Mouse (Mus musculus) ES-CJ7 (cell line): Measurements from ENCODE around the gene Nupr1.

Source experiments
- DNase-seq: peaks from one replicate; pipeline ENCODE4 v3.0.0; 2011; ENCODE audit warnings: low read depth, low spot score

Nupr1 gene

DNA sequence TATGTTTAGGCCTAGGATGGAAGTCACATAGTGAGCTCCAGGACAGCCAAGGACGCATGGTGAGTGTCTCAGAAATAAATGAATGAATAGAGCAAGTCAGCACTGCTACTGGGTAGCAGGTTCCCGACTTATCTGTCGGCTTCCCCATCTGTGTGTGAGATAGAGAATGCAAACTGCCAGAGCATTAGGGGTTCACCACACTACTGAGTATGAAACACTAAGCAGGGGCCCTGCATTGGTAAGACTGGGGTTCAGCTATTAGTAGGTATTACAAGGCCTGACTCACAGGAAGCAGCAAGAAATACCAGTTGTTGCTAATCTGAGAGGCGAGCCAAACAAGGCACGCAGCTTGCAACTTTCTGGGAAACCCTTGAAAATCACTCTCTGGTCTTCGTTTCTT is 31.7 kb downstream of the Nupr1 start:
- DNase-seq, result no peak

DNA sequence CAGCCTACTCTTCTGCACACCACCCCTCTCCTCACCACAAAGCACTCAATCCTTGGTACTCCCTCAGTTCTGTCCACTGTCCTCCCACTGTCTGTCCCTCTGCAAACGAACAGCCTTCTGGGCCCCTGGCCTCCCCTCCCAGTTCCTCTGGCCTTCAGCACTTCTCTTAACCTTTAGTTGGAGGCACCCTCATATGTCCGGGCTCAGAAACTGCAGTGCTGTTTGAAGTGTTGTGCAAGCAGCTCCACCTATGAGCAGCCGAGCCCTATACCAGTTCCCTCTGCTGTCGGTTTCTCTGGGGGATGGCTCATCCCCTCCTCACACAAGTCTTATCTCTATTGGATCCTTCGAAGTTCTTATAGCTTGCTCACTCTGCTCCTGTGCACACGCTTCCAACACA is 34.2 kb downstream of the Nupr1 start:
- no peak for DNase-seq

- no peak for DNase-seq
Measured at GRCm38 (mm10) chr7:126595890-126596289, 34.8 kb downstream of the Nupr1 start.

DNA sequence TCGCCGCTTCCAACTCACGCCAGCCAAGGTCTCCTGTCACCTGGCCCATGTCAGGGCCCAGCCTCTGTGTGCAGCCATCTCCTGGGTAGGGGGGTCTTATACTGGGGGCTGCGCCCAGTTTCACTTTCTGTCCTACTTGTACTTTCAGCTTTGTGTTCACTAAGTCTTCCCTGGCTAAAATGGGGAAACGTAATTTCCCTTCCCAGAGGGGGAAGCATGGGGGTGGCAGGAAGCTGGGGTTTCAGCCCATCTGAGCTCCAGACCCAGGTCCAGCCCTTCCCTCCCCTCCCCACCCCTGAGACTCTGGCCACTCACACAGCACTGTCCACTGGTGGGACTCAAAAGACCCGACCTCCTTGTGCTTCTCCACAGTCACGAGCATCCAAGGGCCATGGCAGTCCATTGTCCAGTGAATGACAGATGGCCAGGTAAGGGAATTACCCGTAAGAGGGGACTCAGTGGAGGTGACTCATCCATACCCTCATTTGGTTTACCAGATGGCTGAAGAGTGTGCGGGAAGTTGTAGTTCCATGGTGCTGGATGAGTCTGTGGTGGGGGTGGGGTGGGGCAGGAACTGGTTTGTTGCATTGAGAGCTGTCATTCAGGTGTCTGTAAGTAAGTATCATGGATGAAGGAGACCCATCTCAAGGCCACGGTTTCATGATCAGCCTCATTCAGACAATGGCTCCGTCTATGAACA is 35.6 kb downstream of the Nupr1 start, which contains the start of gene Il27:
TSS of gene Il27 (minus strand) at position 80 of the 700 bp plus-strand sequence.
- no peak for DNase-seq

DNA sequence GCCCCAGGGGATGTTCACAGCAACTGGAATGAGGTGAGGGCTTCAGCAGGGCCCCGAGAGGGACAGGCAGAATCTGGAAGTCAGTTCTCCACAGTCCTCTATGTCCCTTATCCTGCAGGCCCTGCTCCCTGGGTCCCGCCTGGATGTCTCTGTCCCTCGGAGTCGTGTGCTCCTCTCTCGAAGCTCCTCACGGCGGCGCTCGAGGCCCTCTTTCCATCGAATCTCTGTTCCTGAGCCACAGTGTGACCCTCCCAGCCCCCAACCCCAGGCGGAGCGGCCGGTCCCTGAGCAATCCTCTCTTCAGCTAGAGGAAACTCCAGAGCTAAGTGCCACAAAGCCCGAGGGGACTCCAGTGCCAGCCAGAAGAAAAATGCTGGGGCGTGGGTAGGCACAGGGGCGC is 42.9 kb downstream of the Nupr1 start:
- peak; percentile 85 for DNase-seq

DNA sequence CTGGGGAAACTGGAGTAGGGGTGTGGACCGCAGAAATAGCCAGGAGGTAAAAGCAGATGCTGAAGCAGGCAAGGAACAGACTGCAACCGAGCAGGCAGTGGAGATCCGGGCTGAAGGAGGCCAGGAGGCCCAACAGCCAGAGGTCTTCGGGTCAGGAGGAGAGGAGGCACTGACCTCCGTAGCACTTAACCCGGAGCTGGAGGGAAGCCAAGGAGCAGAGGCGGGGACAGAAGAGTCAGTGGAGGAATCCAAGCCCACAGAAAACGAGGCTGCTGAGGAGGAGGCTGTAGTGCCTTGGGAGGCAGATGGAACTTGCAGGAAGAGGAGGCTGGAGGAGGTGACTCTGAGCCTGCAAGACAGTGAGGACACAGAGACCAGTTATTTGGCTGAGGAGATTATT is 43.8 kb downstream of the Nupr1 start:
- no peak for DNase-seq

DNA sequence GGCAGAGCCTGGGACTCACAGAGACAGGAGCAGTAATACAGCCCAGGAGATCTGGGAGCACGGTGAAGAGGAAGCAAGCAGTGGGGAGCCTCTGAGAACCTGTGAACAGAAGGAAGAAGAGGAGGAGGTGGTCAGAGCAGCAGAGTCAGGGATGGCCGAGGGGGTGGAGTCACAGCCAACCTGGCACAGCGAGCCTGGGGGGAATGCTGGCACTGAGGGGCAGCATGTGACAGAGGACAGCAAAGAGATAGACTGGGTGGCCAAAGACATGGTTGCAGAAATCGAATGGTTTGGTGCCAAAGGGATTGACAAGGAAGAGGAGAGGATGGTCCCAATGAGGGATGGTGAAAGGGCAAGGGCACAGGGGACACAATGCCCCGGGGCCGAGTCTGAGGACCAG is 44.9 kb downstream of the Nupr1 start, which contains the start of gene Cln3:
TSS of gene Cln3 (minus strand) at position 101 of the 400 bp plus-strand sequence.
- DNase-seq, result no peak

DNA sequence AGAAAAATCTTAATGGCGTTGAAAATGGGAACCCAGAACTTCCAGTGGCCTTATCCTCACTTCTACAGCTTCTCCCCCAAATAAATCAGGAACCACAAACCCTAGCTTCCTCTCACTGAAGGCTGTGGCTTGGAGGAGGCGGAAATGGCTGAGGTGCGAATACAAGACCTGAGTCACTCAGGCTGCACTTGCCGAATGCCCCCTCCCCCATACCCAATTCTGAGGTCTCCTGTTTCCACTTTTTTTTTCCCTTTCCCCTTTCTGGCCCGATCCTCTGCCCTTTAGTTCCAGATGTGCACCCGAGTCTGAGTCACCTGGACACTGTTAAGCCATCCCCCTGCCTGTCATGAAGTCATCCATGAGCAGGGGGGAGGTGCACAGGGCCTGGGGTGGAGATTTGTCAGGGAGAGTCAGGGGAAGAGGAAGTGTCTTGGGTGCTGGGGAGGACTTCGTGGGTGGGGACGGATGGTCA is 46.1 kb downstream of the Nupr1 start, which contains the start of gene Apobr:
TSS of gene Apobr (plus strand) at position 437 of the 472 bp plus-strand sequence.
- DNase-seq, result peak; percentile 30

- DNase-seq, result no peak
Measured at GRCm38 (mm10) chr7:126583761-126584160, 46.9 kb downstream of the Nupr1 start.

- DNase-seq, result peak; percentile 97
Measured at GRCm38 (mm10) chr7:126583251-126583709, 47.4 kb downstream of the Nupr1 start.

DNA sequence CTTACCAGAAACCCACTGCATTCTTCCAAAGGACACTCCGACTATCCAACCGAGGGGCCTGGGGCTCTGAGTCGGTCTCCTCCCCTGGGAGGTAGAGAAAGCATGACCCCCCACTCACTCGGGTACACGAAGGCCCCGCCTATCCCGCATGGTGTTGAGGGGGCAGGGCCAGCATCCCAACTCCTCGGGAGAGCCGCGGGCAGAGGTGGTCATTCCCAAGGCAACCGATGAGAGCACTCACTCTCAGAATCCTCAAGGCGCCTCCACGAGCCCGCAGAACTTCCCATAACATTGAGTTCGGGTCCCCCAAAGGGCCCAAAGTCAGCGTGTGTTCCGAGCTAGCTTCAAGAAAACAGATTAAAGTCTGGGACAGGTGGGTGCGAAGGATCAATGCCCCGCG is 47.9 kb downstream of the Nupr1 start:
- DNase-seq, result peak; percentile 51

DNA sequence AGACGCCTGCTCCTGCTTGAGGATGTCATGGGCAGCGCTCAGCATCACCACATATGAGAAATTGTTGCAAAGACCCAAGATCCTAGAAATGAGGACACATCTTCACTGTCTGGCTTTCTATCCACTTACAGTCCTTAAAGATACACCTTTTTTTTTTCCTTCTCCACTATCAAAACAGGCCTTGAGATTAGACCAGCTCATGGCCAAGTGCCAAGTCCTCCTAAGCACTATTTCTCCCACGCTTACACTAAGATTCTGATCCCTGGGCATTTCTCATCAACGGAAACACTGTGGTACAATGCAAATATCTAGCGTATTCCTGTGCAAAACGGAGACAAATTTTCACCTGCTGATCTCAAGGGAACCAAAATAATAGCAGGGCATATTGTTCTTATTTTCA is 49.0 kb downstream of the Nupr1 start:
- DNase-seq, result no peak

- DNase-seq, result peak; percentile 67
Measured at GRCm38 (mm10) chr7:126579172-126579571, 51.5 kb downstream of the Nupr1 start.

GRCm38 (mm10) chr7:126576946-126577345 is 53.7 kb downstream of the Nupr1 start:
- DNase-seq, result peak; percentile 87
